Mouse (Mus musculus): ENCODE results near the gene Kcnk7. TPM values are rescaled to one million over a fixed set of nuclear protein-coding genes. Genes with fewer than 3 reads are reported as not detected.
"Not testable (repeated sequence)": the region's sequence is repeated elsewhere in the genome, so short reads cannot be mapped to it uniquely, and the experiment has no call there.

Gene Kcnk7
- total and polyA plus RNA-seq, 2 experiments from 2014 or later, result 0.30 TPM; not detected in 1

- ATAC-seq (ENCODE audit: insufficient read depth, low read depth) (no peak), DNase-seq (ENCODE audit: low spot score) (no peak)
- H3K9me3 ChIP-seq (replicated peaks; ENCODE audit: control insufficient read depth, low read length), result no peaks in the 10 kb centered on the region
- no peaks in the 10 kb centered on the region for H3K27me3 ChIP-seq (ENCODE audit: control insufficient read depth, insufficient read depth, low read length)
- no peak overlapping the region for H3K9ac ChIP-seq (replicated peaks; ENCODE audit: low read depth, low read length)
- H3K4me1 ChIP-seq (ENCODE audit: control insufficient read depth, insufficient read depth), result no peaks in the 10 kb centered on the region
- H3K4me3 ChIP-seq (ENCODE audit: low read depth, low read length), result no peak overlapping the region
- peaks cover 94% of the 10 kb centered on the region for H3K36me3 ChIP-seq (replicated peaks; ENCODE audit: control insufficient read depth, insufficient read depth, low read length)
- no peak overlapping the region for H3K27ac ChIP-seq (ENCODE audit: low read depth)
- WGBS, result 76% methylated on average over 4 of the region's 4 CpGs
- H3K4me2 ChIP-seq (ENCODE audit: low read depth, low read length), result no peak overlapping the region
- TF ChIP-seq EP300 (IDR thresholded peaks at IDR 0.05; ENCODE audit: low read depth) (no peak), CTCF (IDR thresholded peaks at IDR 0.05; ENCODE audit: low read depth) (no peak)
Measured at GRCm38 (mm10) chr19:5680432-5680831, 23.7 kb upstream of the Kcnk7 start.

- TF ChIP-seq CTCF (IDR thresholded peaks at IDR 0.05; ENCODE audit: low read depth) (no peak), EP300 (IDR thresholded peaks at IDR 0.05; ENCODE audit: low read depth) (no peak)
- peaks cover 75% of the 10 kb centered on the region for H3K36me3 ChIP-seq (replicated peaks; ENCODE audit: control insufficient read depth, insufficient read depth, low read length)
- H3K4me1 ChIP-seq (ENCODE audit: control insufficient read depth, insufficient read depth), result peaks cover 4% of the 10 kb centered on the region; the same call in 1 of the 2 replicates
- H3K27me3 ChIP-seq (ENCODE audit: control insufficient read depth, insufficient read depth, low read length), result no peaks in the 10 kb centered on the region
- no peak overlapping the region for H3K4me2 ChIP-seq (ENCODE audit: low read depth, low read length)
- H3K9ac ChIP-seq (replicated peaks; ENCODE audit: low read depth, low read length), result no peak overlapping the region
- H3K4me3 ChIP-seq (ENCODE audit: low read depth, low read length), result no peak overlapping the region
- H3K27ac ChIP-seq (ENCODE audit: low read depth), result no peak overlapping the region
- no peak for ATAC-seq (ENCODE audit: insufficient read depth, low read depth)
- 90% methylated on average over 12 of the region's 12 CpGs for WGBS
- no peaks in the 10 kb centered on the region for H3K9me3 ChIP-seq (replicated peaks; ENCODE audit: control insufficient read depth, low read length)
- DNase-seq (ENCODE audit: low spot score), result no peak
Measured at GRCm38 (mm10) chr19:5684236-5684635, 19.9 kb upstream of the Kcnk7 start.

DNA sequence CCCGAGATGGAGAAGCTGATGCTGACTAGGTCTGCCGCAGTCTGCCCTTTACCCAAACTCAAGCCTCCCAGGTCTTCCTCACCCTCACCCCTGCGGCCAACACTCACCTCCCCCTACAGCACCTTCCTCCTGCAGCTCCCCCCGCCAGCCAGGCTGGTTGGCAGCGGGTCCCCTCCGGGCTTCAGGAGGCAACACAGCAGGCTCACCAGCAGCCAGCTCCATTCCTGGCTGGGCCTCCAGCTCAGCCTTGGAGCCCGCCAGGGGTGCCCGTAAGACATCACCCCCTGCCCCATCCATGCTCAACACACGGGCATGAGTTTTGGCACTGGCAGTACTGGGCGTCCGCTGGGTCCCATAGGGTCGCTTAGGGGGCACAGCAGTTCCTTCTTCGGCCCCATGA lies 19.2 kb upstream of the Kcnk7 start:
- Histone ChIP-seq H3K27me3 (ENCODE audit: control insufficient read depth, insufficient read depth, low read length) (no peaks in the 10 kb centered on the region), H3K9ac (replicated peaks; ENCODE audit: low read depth, low read length) (no peak overlapping the region), H3K4me1 (ENCODE audit: control insufficient read depth, insufficient read depth) (peaks cover 4% of the 10 kb centered on the region; the same call in 1 of the 2 replicates), H3K9me3 (replicated peaks; ENCODE audit: control insufficient read depth, low read length) (no peaks in the 10 kb centered on the region), H3K4me3 (ENCODE audit: low read depth, low read length) (no peak overlapping the region), H3K4me2 (ENCODE audit: low read depth, low read length) (no peak overlapping the region), H3K36me3 (replicated peaks; ENCODE audit: control insufficient read depth, insufficient read depth, low read length) (peaks cover 67% of the 10 kb centered on the region), H3K27ac (ENCODE audit: low read depth) (no peak overlapping the region)
- WGBS, result 85% methylated on average over 13 of the region's 13 CpGs
- TF ChIP-seq EP300 (IDR thresholded peaks at IDR 0.05; ENCODE audit: low read depth), result no peak
- TF ChIP-seq CTCF (IDR thresholded peaks at IDR 0.05; ENCODE audit: low read depth), result no peak
- no peak for DNase-seq (ENCODE audit: low spot score)
- no peak for ATAC-seq (ENCODE audit: insufficient read depth, low read depth)

- Histone ChIP-seq H3K4me1 (ENCODE audit: control insufficient read depth, insufficient read depth) (peaks cover 4% of the 10 kb centered on the region; the same call in 1 of the 2 replicates), H3K27me3 (ENCODE audit: control insufficient read depth, insufficient read depth, low read length) (no peaks in the 10 kb centered on the region), H3K9me3 (replicated peaks; ENCODE audit: control insufficient read depth, low read length) (no peaks in the 10 kb centered on the region), H3K4me2 (ENCODE audit: low read depth, low read length) (no peak overlapping the region), H3K9ac (replicated peaks; ENCODE audit: low read depth, low read length) (no peak overlapping the region), H3K27ac (ENCODE audit: low read depth) (no peak overlapping the region), H3K4me3 (ENCODE audit: low read depth, low read length) (no peak overlapping the region), H3K36me3 (replicated peaks; ENCODE audit: control insufficient read depth, insufficient read depth, low read length) (peaks cover 63% of the 10 kb centered on the region)
- WGBS, result 91% methylated on average over 19 of the region's 19 CpGs
- ATAC-seq (ENCODE audit: insufficient read depth, low read depth) (no peak), DNase-seq (ENCODE audit: low spot score) (no peak)
- TF ChIP-seq EP300 (IDR thresholded peaks at IDR 0.05; ENCODE audit: low read depth), result no peak
- TF ChIP-seq CTCF (IDR thresholded peaks at IDR 0.05; ENCODE audit: low read depth), result no peak
Measured at GRCm38 (mm10) chr19:5685431-5685830, 18.7 kb upstream of the Kcnk7 start.

- DNase-seq (ENCODE audit: low spot score), result no peak
- TF ChIP-seq CTCF (IDR thresholded peaks at IDR 0.05; ENCODE audit: low read depth) (no peak), EP300 (IDR thresholded peaks at IDR 0.05; ENCODE audit: low read depth) (no peak)
- WGBS, result 91% methylated on average over 11 of the region's 11 CpGs
- no peak overlapping the region for H3K9ac ChIP-seq (replicated peaks; ENCODE audit: low read depth, low read length)
- no peak overlapping the region for H3K4me3 ChIP-seq (ENCODE audit: low read depth, low read length)
- no peak for ATAC-seq (ENCODE audit: insufficient read depth, low read depth)
- no peak overlapping the region for H3K27ac ChIP-seq (ENCODE audit: low read depth)
- H3K9me3 ChIP-seq (replicated peaks; ENCODE audit: control insufficient read depth, low read length), result no peaks in the 10 kb centered on the region
- no peaks in the 10 kb centered on the region for H3K27me3 ChIP-seq (ENCODE audit: control insufficient read depth, insufficient read depth, low read length)
- H3K36me3 ChIP-seq (replicated peaks; ENCODE audit: control insufficient read depth, insufficient read depth, low read length), result peaks cover 60% of the 10 kb centered on the region
- no peak overlapping the region for H3K4me2 ChIP-seq (ENCODE audit: low read depth, low read length)
- H3K4me1 ChIP-seq (ENCODE audit: control insufficient read depth, insufficient read depth), result peaks cover 4% of the 10 kb centered on the region; the same call in 1 of the 2 replicates
Measured at GRCm38 (mm10) chr19:5685861-5686260, 18.3 kb upstream of the Kcnk7 start.

DNA sequence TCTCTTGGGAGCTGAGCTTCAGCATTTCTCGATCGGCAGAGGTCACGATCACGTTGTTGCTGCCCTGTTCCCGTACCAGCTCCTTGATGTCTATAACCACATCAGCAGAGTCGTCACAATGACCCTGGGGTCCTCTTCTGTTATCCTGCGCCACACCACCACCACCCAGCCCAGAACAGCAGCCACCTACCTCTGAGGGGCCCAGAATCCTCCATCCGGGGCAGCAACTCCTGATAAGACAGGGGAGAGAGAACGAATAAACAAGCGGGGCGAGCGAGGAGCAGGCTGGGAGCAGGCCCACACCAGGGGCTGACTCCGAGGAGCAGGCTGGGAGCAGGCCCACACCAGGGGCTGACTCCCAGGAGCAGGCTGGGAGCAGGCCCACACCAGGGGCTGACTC lies 17.7 kb upstream of the Kcnk7 start:
- Histone ChIP-seq H3K27me3 (ENCODE audit: control insufficient read depth, insufficient read depth, low read length) (no peaks in the 10 kb centered on the region), H3K4me2 (ENCODE audit: low read depth, low read length) (no peak overlapping the region), H3K4me1 (ENCODE audit: control insufficient read depth, insufficient read depth) (peaks cover 9% of the 10 kb centered on the region; the same call in 1 of the 2 replicates), H3K4me3 (ENCODE audit: low read depth, low read length) (no peak overlapping the region), H3K9ac (replicated peaks; ENCODE audit: low read depth, low read length) (no peak overlapping the region), H3K9me3 (replicated peaks; ENCODE audit: control insufficient read depth, low read length) (no peaks in the 10 kb centered on the region), H3K36me3 (replicated peaks; ENCODE audit: control insufficient read depth, insufficient read depth, low read length) (peaks cover 57% of the 10 kb centered on the region), H3K27ac (ENCODE audit: low read depth) (no peak overlapping the region)
- 77% methylated on average over 13 of the region's 13 CpGs for WGBS
- no peak for TF ChIP-seq CTCF (IDR thresholded peaks at IDR 0.05; ENCODE audit: low read depth)
- TF ChIP-seq EP300 (IDR thresholded peaks at IDR 0.05; ENCODE audit: low read depth), result no peak
- no peak for ATAC-seq (ENCODE audit: insufficient read depth, low read depth)
- no peak for DNase-seq (ENCODE audit: low spot score)

- not testable (repeated sequence) for H3K9me3 ChIP-seq (replicated peaks; ENCODE audit: control insufficient read depth, low read length); DNase-seq (ENCODE audit: low spot score); H3K27ac ChIP-seq (ENCODE audit: low read depth); H3K9ac ChIP-seq (replicated peaks; ENCODE audit: low read depth, low read length); ATAC-seq (ENCODE audit: insufficient read depth, low read depth); H3K27me3 ChIP-seq (ENCODE audit: control insufficient read depth, insufficient read depth, low read length); H3K4me2 ChIP-seq (ENCODE audit: low read depth, low read length); H3K4me3 ChIP-seq (ENCODE audit: low read depth, low read length)
- WGBS, result 90% methylated on average over 12 of the region's 12 CpGs
- Histone ChIP-seq H3K36me3 (replicated peaks; ENCODE audit: control insufficient read depth, insufficient read depth, low read length) (peaks cover 54% of the 10 kb centered on the region), H3K4me1 (ENCODE audit: control insufficient read depth, insufficient read depth) (peaks cover 10% of the 10 kb centered on the region)
Measured at GRCm38 (mm10) chr19:5686954-5687353, 17.2 kb upstream of the Kcnk7 start.
